Mouse (Mus musculus) lung, embryonic 14.5 days (tissue): ENCODE results near the gene Eif2b2. TPM values are rescaled to one million over a fixed set of nuclear protein-coding genes. Genes with fewer than 3 reads are reported as not detected.

ENCODE experiments used
- ATAC-seq: fragments of 200-750 bp; cut with Nextera tagmentation; 2 replicates; pipeline ENCODE4 v1.8.0; 2017; ENCODE audit warnings: mild to moderate bottlenecking, moderate TSS enrichment, moderate library complexity; ENCODE audit not compliant: insufficient read depth
- DNase-seq: peaks from one replicate; pipeline ENCODE4 v3.0.0-alpha.2; 2015
- H3K27ac ChIP-seq: fragments of 300-500 bp; sonication (generic); 2 replicates; pipeline ENCODE4 v1.5.1; 2014; ENCODE audit warnings: low read depth, mild to moderate bottlenecking, moderate library complexity
- H3K27me3 ChIP-seq: fragments of 300-500 bp; sonication (generic); 2 replicates; pipeline ENCODE4 v1.6.1; 2014; ENCODE audit warnings: low read length, control low read depth; ENCODE audit not compliant: insufficient read depth
- H3K36me3 ChIP-seq: fragments of 300-500 bp; sonication (generic); 2 replicates; pipeline ENCODE4 v1.6.1; 2014; ENCODE audit warnings: control low read depth; ENCODE audit not compliant: insufficient read depth
- H3K4me1 ChIP-seq: fragments of 300-500 bp; sonication (generic); 2 replicates; pipeline ENCODE4 v1.6.1; 2014; ENCODE audit warnings: antibody characterized with exemption, control low read depth; ENCODE audit not compliant: insufficient read depth
- H3K4me2 ChIP-seq: fragments of 300-500 bp; sonication (generic); 2 replicates; pipeline ENCODE4 v1.6.1; 2014; ENCODE audit warnings: mild to moderate bottlenecking
- H3K4me3 ChIP-seq: fragments of 300-500 bp; sonication (generic); 2 replicates; pipeline ENCODE4 v1.5.1; 2014; ENCODE audit warnings: low read depth, low read length
- H3K9ac ChIP-seq: fragments of 300-500 bp; sonication (generic); 2 replicates; pipeline ENCODE4 v1.6.1; 2014
- H3K9me3 ChIP-seq: fragments of 300-500 bp; sonication (generic); 2 replicates; pipeline ENCODE4 v1.6.1; 2016; ENCODE audit warnings: low read depth, low read length, control low read depth
- CTCF ChIP-seq: IDR thresholded peaks from 2 replicates; pipeline ENCODE4 v1.5.1; 2016; ENCODE audit warnings: antibody characterized with exemption, low read depth
- WGBS: fragments of 180-500 bp; shearing (Covaris S2); extraction: QIAGEN DNeasy Blood & Tissue Kit; methylation state at CpG from one replicate; pipeline ENCODE4 v1.1.7; 2014; 5-methylcytosine and 5-hydroxymethylcytosine counted together
- microRNA-seq: library from miRNA; unstranded; fragments of <30 nt; microRNA quantifications from one replicate; pipeline ENCODE4, GENCODE M21; 2016; ENCODE audit warnings: borderline number of aligned reads
- polyA plus RNA-seq: library from polyadenylated mRNA; unstranded; fragments of >200 nt; fragmentation: Nextera tagmentation; extraction: Ambion mirVana; gene quantifications from 2 replicates; pipeline ENCODE4 v1.2.1, GENCODE M21; 2014

Gene Eif2b2
- polyA plus RNA-seq, 1 experiment from 2014 or later: 99.9 TPM

DNA sequence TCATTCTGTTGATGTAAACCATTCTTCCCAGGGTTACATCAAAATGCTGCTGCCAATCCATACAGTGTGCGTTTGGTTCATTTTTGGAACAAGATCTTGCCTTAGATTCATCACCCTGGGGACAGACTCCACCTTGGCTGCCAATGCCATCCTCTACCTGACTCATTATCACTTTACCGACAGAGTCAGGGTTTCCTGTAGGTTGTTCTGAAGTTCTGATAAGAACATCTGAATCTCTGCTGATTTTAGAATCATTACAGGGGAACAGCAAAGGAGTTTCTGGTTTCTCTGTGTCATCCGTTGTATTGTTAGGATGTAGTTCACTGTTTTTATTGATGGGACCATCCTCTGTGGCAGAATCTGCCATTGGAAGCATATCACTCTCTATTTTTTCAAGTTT, 47.0 kb downstream of the Eif2b2 start:
- WGBS: 75% methylated on average over 3 of the region's 3 CpGs
- Histone ChIP-seq H3K4me3 (no peak overlapping the region), H3K27ac (no peak overlapping the region), H3K9ac (no peak overlapping the region), H3K9me3 (no peaks in the 10 kb centered on the region), H3K4me2 (no peak overlapping the region), H3K36me3 (no peaks in the 10 kb centered on the region), H3K27me3 (no peaks in the 10 kb centered on the region), H3K4me1 (0 out of 2 replicates have a peak, but pooled peaks cover 7% of the 10 kb centered on the region)
- DNase-seq (no peak), ATAC-seq (no peak)
- TF ChIP-seq CTCF: no peak

DNA sequence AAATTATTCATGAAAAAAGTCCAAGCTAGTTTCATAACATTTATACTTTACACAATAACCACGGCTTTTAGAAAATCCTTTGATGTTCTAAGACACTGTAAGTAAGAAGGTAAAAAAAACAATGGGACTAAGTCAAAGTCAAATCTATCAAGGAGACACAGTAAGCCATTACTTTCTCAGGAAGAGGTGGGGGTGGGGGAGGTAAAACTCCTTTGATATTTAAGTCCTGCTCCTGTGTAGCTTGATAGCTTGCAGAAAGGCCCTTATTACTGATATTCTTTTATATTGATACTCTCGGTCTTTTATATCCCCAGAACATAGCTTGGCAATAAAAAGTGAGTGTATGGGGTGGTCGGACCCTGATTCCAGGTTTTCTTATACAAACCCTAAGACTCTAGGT, 50.5 kb downstream of the Eif2b2 start:
- peak overlapping the region; percentile 51 for H3K4me3 ChIP-seq
- 41% methylated on average over 3 of the region's 3 CpGs for WGBS
- no peaks in the 10 kb centered on the region for H3K27me3 ChIP-seq
- H3K9me3 ChIP-seq: no peaks in the 10 kb centered on the region
- no peaks in the 10 kb centered on the region for H3K36me3 ChIP-seq
- peaks cover 10% of the 10 kb centered on the region; the same call in 1 of the 2 replicates for H3K4me1 ChIP-seq
- TF ChIP-seq CTCF: no peak
- ATAC-seq (no peak), DNase-seq (no peak)
- peak overlapping the region; percentile 65 for H3K4me2 ChIP-seq
- peak overlapping the region; percentile 71 for H3K27ac ChIP-seq
- peak overlapping the region; percentile 64 for H3K9ac ChIP-seq

DNA sequence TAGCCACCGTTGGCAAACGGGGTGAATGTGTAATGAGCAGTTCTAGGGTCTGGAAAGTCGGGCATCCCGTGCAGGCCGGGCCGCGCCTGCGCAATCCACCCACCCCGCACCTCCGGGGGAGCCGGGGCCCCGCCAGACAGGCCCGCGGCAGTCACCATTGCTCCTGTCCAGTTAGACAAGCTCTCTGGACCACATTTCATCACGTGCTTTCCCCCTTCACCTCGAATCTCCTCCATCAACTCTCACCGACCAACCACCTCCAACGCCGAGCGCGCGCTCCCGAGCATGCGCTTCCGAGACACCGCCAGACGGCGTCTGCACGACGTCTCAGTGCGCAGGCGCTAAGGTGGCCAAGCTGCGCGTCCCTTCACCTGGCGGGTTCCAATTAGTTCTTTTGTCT, 51.0 kb downstream of the Eif2b2 start, which contains the start of gene Mlh3:
TSS of gene Mlh3 (minus strand) at position 281 of the 400 bp plus-strand sequence.
- no peaks in the 10 kb centered on the region for H3K36me3 ChIP-seq
- ATAC-seq: peak; percentile 91
- no peaks in the 10 kb centered on the region for H3K9me3 ChIP-seq
- peak; percentile 57 for TF ChIP-seq CTCF
- WGBS: 2% methylated on average over 35 of the region's 35 CpGs
- peak within 1 kb of the TSS; percentile 51 for H3K4me3 ChIP-seq
- H3K27me3 ChIP-seq: no peaks in the 10 kb centered on the region
- H3K9ac ChIP-seq: peak within 1 kb of the TSS; percentile 64
- H3K4me2 ChIP-seq: peak within 1 kb of the TSS; percentile 65
- peak within 1 kb of the TSS; percentile 71 for H3K27ac ChIP-seq
- peaks cover 10% of the 10 kb centered on the region; the same call in 1 of the 2 replicates for H3K4me1 ChIP-seq
- peak; percentile 90 for DNase-seq

GRCm38 (mm10) chr12:85271132-85271842, 52.0 kb downstream of the Eif2b2 start:
- no peak overlapping the region for H3K9ac ChIP-seq
- no peaks in the 10 kb centered on the region for H3K27me3 ChIP-seq
- no peak overlapping the region for H3K4me3 ChIP-seq
- no peak for ATAC-seq
- H3K27ac ChIP-seq: no peak overlapping the region
- H3K4me1 ChIP-seq: peaks cover 7% of the 10 kb centered on the region; the same call in 1 of the 2 replicates
- TF ChIP-seq CTCF: peak; percentile 8; the same call in 1 of the 2 replicates
- H3K36me3 ChIP-seq: no peaks in the 10 kb centered on the region
- 70% methylated on average over 7 of the region's 7 CpGs for WGBS
- H3K9me3 ChIP-seq: no peaks in the 10 kb centered on the region
- no peak overlapping the region for H3K4me2 ChIP-seq
- DNase-seq: no peak

- no peak overlapping the region for H3K27ac ChIP-seq
- no peak for TF ChIP-seq CTCF
- H3K36me3 ChIP-seq: 0 out of 2 replicates have a peak, but pooled peaks cover 2% of the 10 kb centered on the region
- H3K4me3 ChIP-seq: no peak overlapping the region
- no peak overlapping the region for H3K9ac ChIP-seq
- no peaks in the 10 kb centered on the region for H3K9me3 ChIP-seq
- ATAC-seq (no peak), DNase-seq (no peak)
- no peak overlapping the region for H3K4me2 ChIP-seq
- WGBS: 50% methylated on average over 4 of the region's 4 CpGs
- peaks cover 7% of the 10 kb centered on the region; the same call in 1 of the 2 replicates for H3K4me1 ChIP-seq
- no peaks in the 10 kb centered on the region for H3K27me3 ChIP-seq
Observed at GRCm38 (mm10) chr12:85271843-85272206, 52.5 kb downstream of the Eif2b2 start.

DNA sequence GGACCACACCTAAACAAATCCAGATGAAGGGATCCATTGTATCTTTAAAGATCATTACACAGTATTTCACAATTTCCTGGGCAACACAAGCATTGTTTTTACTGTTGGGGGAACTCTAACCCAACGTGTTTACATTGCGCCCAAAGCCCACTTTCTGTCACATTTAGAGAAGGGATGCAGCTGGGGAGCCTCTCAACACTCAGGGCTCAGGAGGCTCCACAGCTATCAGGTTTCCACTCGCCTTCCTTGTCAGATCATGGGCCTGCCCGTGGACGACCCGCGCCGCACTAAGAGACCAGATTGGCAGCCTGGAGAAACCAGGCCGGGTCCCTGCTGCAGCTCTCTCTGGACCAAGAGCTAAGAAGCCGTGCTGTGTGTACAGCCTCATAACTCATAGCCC, 54.2 kb downstream of the Eif2b2 start:
- WGBS: 39% methylated on average over 10 of the region's 10 CpGs
- Histone ChIP-seq H3K4me3 (no peak overlapping the region), H3K27ac (peak overlapping the region; percentile 48; the same call in 1 of the 2 replicates), H3K9me3 (no peaks in the 10 kb centered on the region), H3K36me3 (0 out of 2 replicates have a peak, but pooled peaks cover 2% of the 10 kb centered on the region), H3K4me2 (no peak overlapping the region), H3K27me3 (no peaks in the 10 kb centered on the region), H3K4me1 (peaks cover 7% of the 10 kb centered on the region; the same call in 1 of the 2 replicates), H3K9ac (no peak overlapping the region; the same call in 1 of the 2 replicates)
- no peak for TF ChIP-seq CTCF
- ATAC-seq: peak; percentile 62
- DNase-seq: peak; percentile 62

Small RNA genes within 50 kb of the gene (microRNA-seq; reads per million reads assigned to microRNA genes)
- not detected for gene Mir6938

Other genes starting within 250 kb of the Eif2b2 start
- gene Fcf1, start 248.6 kb upstream of the Eif2b2 start, polyA plus RNA-seq: 147 TPM in 2 replicates
- 17.1 and 19.3 TPM in 2 replicates for gene Arel1, start 248.6 kb upstream of the Eif2b2 start, polyA plus RNA-seq
- gene Ylpm1, start 223.2 kb upstream of the Eif2b2 start, polyA plus RNA-seq: 38.5 and 39.7 TPM in 2 replicates
- 3.1 and 4.6 TPM in 2 replicates for gene Prox2, start 108.7 kb upstream of the Eif2b2 start, polyA plus RNA-seq
- gene Dlst, start 108.6 kb upstream of the Eif2b2 start, polyA plus RNA-seq: 112 and 115 TPM in 2 replicates
- 0.91 and 1.0 TPM in 2 replicates for gene Rps6kl1, start 68.2 kb upstream of the Eif2b2 start, polyA plus RNA-seq
- 10.9 and 14.6 TPM in 2 replicates for gene Pgf, start 41.7 kb upstream of the Eif2b2 start, polyA plus RNA-seq
- gene Mlh3, start 51.1 kb downstream of the Eif2b2 start, polyA plus RNA-seq: 8.8 and 10.2 TPM in 2 replicates
- gene Acyp1, start 69.0 kb downstream of the Eif2b2 start, polyA plus RNA-seq: 37.6 and 42.7 TPM in 2 replicates
- 0.93 and 1.1 TPM in 2 replicates for gene Zc2hc1c, start 69.1 kb downstream of the Eif2b2 start, polyA plus RNA-seq
- gene Nek9, start 119.9 kb downstream of the Eif2b2 start, polyA plus RNA-seq: 17.2 and 18.2 TPM in 2 replicates
- gene Tmed10, start 155.4 kb downstream of the Eif2b2 start, polyA plus RNA-seq: 333 and 344 TPM in 2 replicates